Mouse (Mus musculus): ENCODE results near the gene Dpysl4. TPM values are rescaled to one million over a fixed set of nuclear protein-coding genes. Genes with fewer than 3 reads are reported as not detected.

Gene Dpysl4
- polyA plus RNA-seq, 1 experiment from 2014 or later: 4.8 TPM

GRCm38 (mm10) chr7:139119152-139119774 is 33.5 kb downstream of the Dpysl4 start:
- Histone ChIP-seq H3K9me3 (ENCODE audit: control insufficient read depth, low read length) (no peaks in the 10 kb centered on the region), H3K9ac (ENCODE audit: low read length) (no peak overlapping the region), H3K36me3 (ENCODE audit: control insufficient read depth, insufficient read depth, low read length) (no peaks in the 10 kb centered on the region), H3K27me3 (ENCODE audit: control insufficient read depth, insufficient read depth, low read length) (no peaks in the 10 kb centered on the region), H3K4me1 (replicated peaks; ENCODE audit: control insufficient read depth, insufficient read depth) (no peaks in the 10 kb centered on the region), H3K27ac (replicated peaks) (no peak overlapping the region), H3K4me3 (ENCODE audit: low read depth, low read length) (no peak overlapping the region), H3K4me2 (replicated peaks; ENCODE audit: low read depth) (no peak overlapping the region)
- DNase-seq (ENCODE audit: low spot score) (peak; percentile 82), ATAC-seq (ENCODE audit: low FRiP score, low TSS enrichment) (peak; percentile 78)
- 37% methylated on average over 13 of the region's 13 CpGs for WGBS
- TF ChIP-seq EP300 (optimal IDR thresholded peaks at IDR 0.05) (no peak), CTCF (IDR thresholded peaks at IDR 0.05; ENCODE audit: low read depth) (peak; percentile 96)

- WGBS: 57% methylated on average over 2 of the region's 2 CpGs
- H3K9ac ChIP-seq (ENCODE audit: low read length): no peak overlapping the region
- H3K36me3 ChIP-seq (ENCODE audit: control insufficient read depth, insufficient read depth, low read length): no peaks in the 10 kb centered on the region
- no peaks in the 10 kb centered on the region for H3K9me3 ChIP-seq (ENCODE audit: control insufficient read depth, low read length)
- no peak for DNase-seq (ENCODE audit: low spot score)
- no peak overlapping the region for H3K4me2 ChIP-seq (replicated peaks; ENCODE audit: low read depth)
- H3K27ac ChIP-seq (replicated peaks): no peak overlapping the region
- H3K27me3 ChIP-seq (ENCODE audit: control insufficient read depth, insufficient read depth, low read length): no peaks in the 10 kb centered on the region
- TF ChIP-seq CTCF (IDR thresholded peaks at IDR 0.05; ENCODE audit: low read depth) (no peak), EP300 (optimal IDR thresholded peaks at IDR 0.05) (no peak)
- no peak overlapping the region for H3K4me3 ChIP-seq (ENCODE audit: low read depth, low read length)
- no peak for ATAC-seq (ENCODE audit: low FRiP score, low TSS enrichment)
- no peaks in the 10 kb centered on the region for H3K4me1 ChIP-seq (replicated peaks; ENCODE audit: control insufficient read depth, insufficient read depth)
Measured at GRCm38 (mm10) chr7:139119775-139120153, 34.0 kb downstream of the Dpysl4 start.

DNA sequence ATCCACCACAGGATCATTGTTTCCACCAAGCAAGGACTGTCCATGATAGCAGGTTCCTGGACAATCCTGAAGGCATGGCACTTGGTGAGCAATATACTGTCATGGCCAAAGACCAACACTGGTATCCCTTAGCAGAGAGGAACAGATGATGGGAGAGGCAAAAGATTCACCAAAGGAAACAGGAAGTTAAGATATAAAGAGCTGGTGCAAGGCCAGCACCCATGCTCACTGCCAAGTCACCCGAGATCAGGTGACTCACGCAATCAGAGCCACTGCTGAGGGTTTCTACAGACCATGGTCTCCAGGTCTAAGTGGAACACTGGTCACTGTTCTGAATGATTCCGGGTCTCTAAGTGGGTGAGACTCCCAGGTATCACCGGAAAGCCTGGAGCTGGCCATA is 40.1 kb downstream of the Dpysl4 start:
- H3K27ac ChIP-seq (replicated peaks): no peak overlapping the region
- no peaks in the 10 kb centered on the region for H3K27me3 ChIP-seq (ENCODE audit: control insufficient read depth, insufficient read depth, low read length)
- no peak overlapping the region for H3K4me3 ChIP-seq (ENCODE audit: low read depth, low read length)
- TF ChIP-seq EP300 (optimal IDR thresholded peaks at IDR 0.05) (no peak), CTCF (IDR thresholded peaks at IDR 0.05; ENCODE audit: low read depth) (no peak)
- no peaks in the 10 kb centered on the region for H3K36me3 ChIP-seq (ENCODE audit: control insufficient read depth, insufficient read depth, low read length)
- 71% methylated on average over 4 of the region's 4 CpGs for WGBS
- ATAC-seq (ENCODE audit: low FRiP score, low TSS enrichment) (no peak), DNase-seq (ENCODE audit: low spot score) (no peak)
- H3K4me1 ChIP-seq (replicated peaks; ENCODE audit: control insufficient read depth, insufficient read depth): no peaks in the 10 kb centered on the region
- H3K9ac ChIP-seq (ENCODE audit: low read length): no peak overlapping the region
- no peak overlapping the region for H3K4me2 ChIP-seq (replicated peaks; ENCODE audit: low read depth)
- H3K9me3 ChIP-seq (ENCODE audit: control insufficient read depth, low read length): no peaks in the 10 kb centered on the region

DNA sequence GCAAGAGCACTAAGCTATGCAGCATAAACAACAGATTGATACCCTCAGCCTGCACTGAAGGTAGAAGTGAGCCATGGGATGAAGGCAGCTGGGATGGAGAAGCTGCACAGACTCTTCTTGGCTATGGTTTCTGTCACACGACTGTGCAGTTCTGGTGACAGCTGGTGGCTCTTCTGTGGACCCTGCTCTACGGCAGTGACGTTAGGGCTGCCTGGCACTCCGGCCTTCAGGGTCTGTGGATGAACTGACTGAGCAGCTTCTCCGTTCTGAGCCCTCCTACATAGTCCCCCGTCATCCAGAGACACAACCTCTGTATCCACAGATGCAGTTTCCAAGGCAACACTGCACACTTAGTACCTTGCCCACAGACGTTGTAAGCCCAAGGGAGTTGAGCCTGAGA is 40.7 kb downstream of the Dpysl4 start:
- no peak for TF ChIP-seq EP300 (optimal IDR thresholded peaks at IDR 0.05)
- TF ChIP-seq CTCF (IDR thresholded peaks at IDR 0.05; ENCODE audit: low read depth): no peak
- H3K9me3 ChIP-seq (ENCODE audit: control insufficient read depth, low read length): no peaks in the 10 kb centered on the region
- H3K4me2 ChIP-seq (replicated peaks; ENCODE audit: low read depth): no peak overlapping the region
- no peaks in the 10 kb centered on the region for H3K36me3 ChIP-seq (ENCODE audit: control insufficient read depth, insufficient read depth, low read length)
- H3K9ac ChIP-seq (ENCODE audit: low read length): no peak overlapping the region
- ATAC-seq (ENCODE audit: low FRiP score, low TSS enrichment) (no peak), DNase-seq (ENCODE audit: low spot score) (no peak)
- no peaks in the 10 kb centered on the region for H3K4me1 ChIP-seq (replicated peaks; ENCODE audit: control insufficient read depth, insufficient read depth)
- H3K4me3 ChIP-seq (ENCODE audit: low read depth, low read length): no peak overlapping the region
- 74% methylated on average over 7 of the region's 7 CpGs for WGBS
- H3K27ac ChIP-seq (replicated peaks): no peak overlapping the region
- H3K27me3 ChIP-seq (ENCODE audit: control insufficient read depth, insufficient read depth, low read length): no peaks in the 10 kb centered on the region

DNA sequence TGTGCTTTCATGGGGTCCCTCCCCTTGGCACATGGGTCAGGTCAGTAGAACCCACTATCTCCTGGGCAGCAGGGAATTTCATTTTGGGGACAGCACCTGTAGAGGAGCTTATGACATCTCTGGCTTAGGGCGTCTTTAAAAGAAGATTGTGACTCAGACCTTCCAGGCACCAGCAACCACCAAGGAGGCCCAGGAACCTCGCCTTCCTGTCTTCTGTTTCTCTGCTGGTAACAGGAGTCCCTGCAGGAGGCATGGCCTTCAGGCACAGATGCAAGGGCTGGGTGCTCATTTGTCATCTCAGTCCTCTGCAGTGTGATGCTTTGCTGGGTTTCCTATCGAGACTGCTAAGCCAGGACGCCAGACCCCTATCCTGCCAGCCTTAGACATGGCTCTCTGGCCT is 43.2 kb downstream of the Dpysl4 start:
- Histone ChIP-seq H3K27ac (replicated peaks) (no peak overlapping the region), H3K4me2 (replicated peaks; ENCODE audit: low read depth) (no peak overlapping the region), H3K4me1 (replicated peaks; ENCODE audit: control insufficient read depth, insufficient read depth) (no peaks in the 10 kb centered on the region), H3K9ac (ENCODE audit: low read length) (no peak overlapping the region), H3K36me3 (ENCODE audit: control insufficient read depth, insufficient read depth, low read length) (no peaks in the 10 kb centered on the region), H3K4me3 (ENCODE audit: low read depth, low read length) (no peak overlapping the region), H3K27me3 (ENCODE audit: control insufficient read depth, insufficient read depth, low read length) (no peaks in the 10 kb centered on the region), H3K9me3 (ENCODE audit: control insufficient read depth, low read length) (no peaks in the 10 kb centered on the region)
- TF ChIP-seq CTCF (IDR thresholded peaks at IDR 0.05; ENCODE audit: low read depth) (no peak), EP300 (optimal IDR thresholded peaks at IDR 0.05) (no peak)
- WGBS: 72% methylated on average over 4 of the region's 4 CpGs
- ATAC-seq (ENCODE audit: low FRiP score, low TSS enrichment) (no peak), DNase-seq (ENCODE audit: low spot score) (no peak)

GRCm38 (mm10) chr7:139130361-139130760 is 44.6 kb downstream of the Dpysl4 start:
- TF ChIP-seq CTCF (IDR thresholded peaks at IDR 0.05; ENCODE audit: low read depth): no peak
- TF ChIP-seq EP300 (optimal IDR thresholded peaks at IDR 0.05): no peak
- Histone ChIP-seq H3K4me3 (ENCODE audit: low read depth, low read length) (no peak overlapping the region), H3K4me1 (replicated peaks; ENCODE audit: control insufficient read depth, insufficient read depth) (no peaks in the 10 kb centered on the region), H3K36me3 (ENCODE audit: control insufficient read depth, insufficient read depth, low read length) (no peaks in the 10 kb centered on the region), H3K9ac (ENCODE audit: low read length) (no peak overlapping the region), H3K4me2 (replicated peaks; ENCODE audit: low read depth) (no peak overlapping the region), H3K9me3 (ENCODE audit: control insufficient read depth, low read length) (no peaks in the 10 kb centered on the region), H3K27ac (replicated peaks) (no peak overlapping the region), H3K27me3 (ENCODE audit: control insufficient read depth, insufficient read depth, low read length) (no peaks in the 10 kb centered on the region)
- DNase-seq (ENCODE audit: low spot score) (peak; percentile 21), ATAC-seq (ENCODE audit: low FRiP score, low TSS enrichment) (no peak)
- 38% methylated on average over 6 of the region's 6 CpGs for WGBS

All from stomach, postnatal 0 days (tissue).